Mouse (Mus musculus) thymus, postnatal 10 days (tissue): Measurements from ENCODE around the gene Cnksr3.

ENCODE experiments used
- DNase-seq, 2 experiments: peaks; one replicate each; pipeline ENCODE4 v3.0.0; 2021; ENCODE audit warnings: low spot score in 2 of 2

Cnksr3 gene

GRCm38 (mm10) chr10:7145614-7146013 is 66.4 kb downstream of the Cnksr3 start:
- DNase-seq = no peak

GRCm38 (mm10) chr10:7144081-7144783 is 67.8 kb downstream of the Cnksr3 start:
- DNase-seq = no peak

- DNase-seq = no peak
Observed at GRCm38 (mm10) chr10:7142287-7142686, 69.8 kb downstream of the Cnksr3 start.

- DNase-seq = no peak
Observed at GRCm38 (mm10) chr10:7140282-7140681, 71.8 kb downstream of the Cnksr3 start.

GRCm38 (mm10) chr10:7138049-7138448 is 74.0 kb downstream of the Cnksr3 start:
- DNase-seq = no peak

GRCm38 (mm10) chr10:7135751-7136150 is 76.3 kb downstream of the Cnksr3 start:
- DNase-seq = no peak

- no peak for DNase-seq
Observed at GRCm38 (mm10) chr10:7133005-7133404, 79.0 kb downstream of the Cnksr3 start.

- DNase-seq = no peak
Observed at GRCm38 (mm10) chr10:7131441-7131840, 80.6 kb downstream of the Cnksr3 start.

GRCm38 (mm10) chr10:7127828-7128227 is 84.2 kb downstream of the Cnksr3 start:
- DNase-seq = no peak

GRCm38 (mm10) chr10:7126882-7127281 is 85.2 kb downstream of the Cnksr3 start:
- DNase-seq = no peak

- no peak for DNase-seq
Observed at GRCm38 (mm10) chr10:7126287-7126686, 85.8 kb downstream of the Cnksr3 start.

- DNase-seq = no peak
Observed at GRCm38 (mm10) chr10:7124993-7125392, 87.0 kb downstream of the Cnksr3 start.

GRCm38 (mm10) chr10:7122294-7122693 is 89.7 kb downstream of the Cnksr3 start:
- DNase-seq = no peak

- DNase-seq = no peak
Observed at GRCm38 (mm10) chr10:7120206-7120605, 91.8 kb downstream of the Cnksr3 start.

GRCm38 (mm10) chr10:7118258-7119077 is 93.6 kb downstream of the Cnksr3 start:
- DNase-seq = no peak

- DNase-seq = no peak
Observed at GRCm38 (mm10) chr10:7117785-7118184, 94.3 kb downstream of the Cnksr3 start.

GRCm38 (mm10) chr10:7114796-7115195 is 97.2 kb downstream of the Cnksr3 start:
- DNase-seq = no peak

GRCm38 (mm10) chr10:7113747-7114146 is 98.3 kb downstream of the Cnksr3 start:
- DNase-seq = no peak

GRCm38 (mm10) chr10:7113144-7113543 is 98.9 kb downstream of the Cnksr3 start:
- no peak for DNase-seq

GRCm38 (mm10) chr10:7111462-7112000 is 100.5 kb downstream of the Cnksr3 start:
- DNase-seq = no peak

GRCm38 (mm10) chr10:7103872-7104271 is 108.2 kb downstream of the Cnksr3 start:
- no peak for DNase-seq

GRCm38 (mm10) chr10:7077971-7078370 is 134.1 kb downstream of the Cnksr3 start:
- no peak for DNase-seq

GRCm38 (mm10) chr10:7077389-7077808 is 134.6 kb downstream of the Cnksr3 start:
- DNase-seq = no peak
